Mouse (Mus musculus) spleen, postnatal 0 days (tissue): ENCODE data around the gene Npnt. TPM values are rescaled to one million over a fixed set of nuclear protein-coding genes. Genes with fewer than 3 reads are reported as not detected.

ENCODE experiments used
- polyA plus RNA-seq: library from polyadenylated mRNA; unstranded; fragments of >200 nt; fragmentation: Nextera tagmentation; extraction: Ambion mirVana; gene quantifications from 2 replicates; pipeline ENCODE4 v1.2.1, GENCODE M21; 2015

The Npnt gene
- 23.3 and 29.2 TPM in 2 replicates for polyA plus RNA-seq

GRCm38 (mm10) chr3:132949791-132950528 lies at the start of gene Npnt:
TSS of gene Npnt (minus strand) at chr3:132950291.

Other genes starting within 250 kb of the Npnt start
- 12.7 and 15.2 TPM in 2 replicates for gene Ints12, start 141.5 kb upstream of the Npnt start, polyA plus RNA-seq
- gene Gstcd, start 141.7 kb upstream of the Npnt start, polyA plus RNA-seq: 4.4 and 4.6 TPM in 2 replicates